In the genomic region with DNA sequence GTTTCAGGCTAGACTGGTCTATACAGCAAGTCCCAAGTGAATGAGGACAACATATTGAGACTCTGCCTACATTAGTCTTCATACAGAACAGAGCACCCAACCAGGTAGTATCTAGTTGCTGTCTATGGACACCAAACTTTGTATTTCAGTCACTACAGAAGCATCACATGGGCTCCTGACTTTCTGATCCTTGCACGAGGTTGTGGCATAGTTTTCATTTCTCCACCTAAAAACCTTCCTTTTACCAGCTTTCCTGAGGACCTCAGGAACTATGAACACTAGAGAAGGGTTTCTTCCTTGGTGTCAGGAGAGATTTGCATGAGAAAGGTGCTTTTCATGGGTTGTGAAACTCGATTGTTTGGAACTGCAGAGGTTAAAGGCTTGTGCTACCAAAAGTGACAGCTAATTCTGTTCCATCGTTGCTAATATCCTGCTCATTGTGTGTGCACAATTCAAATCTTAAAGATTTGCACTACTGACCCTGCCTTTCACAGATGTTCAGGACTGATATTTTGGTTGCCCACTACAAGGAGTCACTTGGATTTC, we compare ENCODE assay signal across 8 mouse cellular contexts. TPM values are rescaled to one million over a fixed set of nuclear protein-coding genes. Genes with fewer than 3 reads are reported as not detected.
DNase-seq lines count a peak whose midpoint lies in the region; ATAC-seq and TF ChIP-seq lines count a peak whose summit lies in the region.

No protein-coding gene starts in this region.

- TF ChIP-seq CTCF in lung, adult 2 months (IDR thresholded peaks at IDR 0.05; ENCODE audit: insufficient read depth, low read length): no peak

- no peak for TF ChIP-seq POLR2A in lung, adult 2 months (IDR thresholded peaks at IDR 0.05; ENCODE audit: borderline replicate concordance, extremely low read depth, low read depth, low read length)

- ATAC-seq in embryonic facial prominence, embryonic 12.5 days (ENCODE audit: insufficient number of reproducible peaks, insufficient read depth, low FRiP score, low TSS enrichment): no peak
- ATAC-seq in neural tube, embryonic 14.5 days (ENCODE audit: low read depth): no peak; the same call in 1 of the 2 replicates

- H3K4me1 ChIP-seq in lung, adult 2 months (ENCODE audit: control insufficient read depth, insufficient read depth, low read length): peaks cover 11% of the 10 kb centered on the region
- H3K4me1 ChIP-seq in embryonic facial prominence, embryonic 12.5 days: peaks cover 18% of the 10 kb centered on the region
- peaks cover 16% of the 10 kb centered on the region for H3K4me1 ChIP-seq in limb, embryonic 10.5 days
- H3K4me1 ChIP-seq in neural tube, embryonic 14.5 days (ENCODE audit: control insufficient read depth, insufficient read depth, low read length): peaks cover 13% of the 10 kb centered on the region

- H3K4me2 ChIP-seq in embryonic facial prominence, embryonic 12.5 days (replicated peaks): peak overlapping the region; percentile 65
- peak overlapping the region; percentile 74 for H3K4me2 ChIP-seq in neural tube, embryonic 14.5 days (ENCODE audit: low read depth, low read length)

- WGBS in lung, adult 2 months: 7% methylated on average over 3 of the region's 3 CpGs
- WGBS in embryonic facial prominence, embryonic 12.5 days: 20% methylated on average over 3 of the region's 3 CpGs
- 24% methylated on average over 3 of the region's 3 CpGs for WGBS in limb, embryonic 10.5 days
- 10% methylated on average over 3 of the region's 3 CpGs for WGBS in neural tube, embryonic 14.5 days

- no peaks in the 10 kb centered on the region for H3K9me3 ChIP-seq in embryonic facial prominence, embryonic 12.5 days
- H3K9me3 ChIP-seq in limb, embryonic 10.5 days (replicated peaks): no peaks in the 10 kb centered on the region
- H3K9me3 ChIP-seq in neural tube, embryonic 14.5 days (ENCODE audit: control insufficient read depth, low read length): no peaks in the 10 kb centered on the region

- H3K36me3 ChIP-seq in embryonic facial prominence, embryonic 12.5 days: peaks cover 15% of the 10 kb centered on the region
- peaks cover 24% of the 10 kb centered on the region for H3K36me3 ChIP-seq in limb, embryonic 10.5 days
- H3K36me3 ChIP-seq in neural tube, embryonic 14.5 days (ENCODE audit: control insufficient read depth, insufficient read depth, low read length): no peaks in the 10 kb centered on the region; the same call in 1 of the 2 replicates

- H3K9ac ChIP-seq in embryonic facial prominence, embryonic 12.5 days: peak overlapping the region; percentile 79
- H3K9ac ChIP-seq in neural tube, embryonic 14.5 days (replicated peaks; ENCODE audit: low read depth, low read length): peak overlapping the region; percentile 66

- no peak for DNase-seq in lung, adult 2 months
- DNase-seq in lung, postnatal 4 days: no peak
- no peak for DNase-seq in limb, embryonic 10.5 days (ENCODE audit: low spot score)
- DNase-seq in cerebellum, postnatal 25 days: no peak
- DNase-seq in spleen, postnatal 4 days (ENCODE audit: low spot score in 2 of 2): no peak
- no peak for DNase-seq in thymus, postnatal 10 days (ENCODE audit: low spot score in 2 of 2)

- peak overlapping the region; percentile 93 for H3K4me3 ChIP-seq in lung, adult 2 months (replicated peaks; ENCODE audit: extremely low read depth, low read depth, low read length)
- H3K4me3 ChIP-seq in embryonic facial prominence, embryonic 12.5 days: peak overlapping the region; percentile 49
- peak overlapping the region; percentile 65 for H3K4me3 ChIP-seq in limb, embryonic 10.5 days
- peak overlapping the region; percentile 46 for H3K4me3 ChIP-seq in neural tube, embryonic 14.5 days (ENCODE audit: low read depth, low read length)

- no peaks in the 10 kb centered on the region for H3K27me3 ChIP-seq in embryonic facial prominence, embryonic 12.5 days
- 0 out of 2 replicates have a peak, but pooled peaks cover 8% of the 10 kb centered on the region for H3K27me3 ChIP-seq in limb, embryonic 10.5 days (ENCODE audit: low read depth, poor library complexity, severe bottlenecking)
- no peaks in the 10 kb centered on the region for H3K27me3 ChIP-seq in neural tube, embryonic 14.5 days (ENCODE audit: control insufficient read depth, insufficient read depth, low read length)

- peak overlapping the region; percentile 85; the same call in 1 of the 2 replicates for H3K27ac ChIP-seq in embryonic facial prominence, embryonic 12.5 days
- peak overlapping the region; percentile 92 for H3K27ac ChIP-seq in limb, embryonic 10.5 days
- peak overlapping the region; percentile 83; the same call in 1 of the 2 replicates for H3K27ac ChIP-seq in neural tube, embryonic 14.5 days (ENCODE audit: low read depth, low read length)

RNA-seq across cellular contexts. Expression of a gene that starts 1.0 kb away (rescaled TPM):
- 24.5 and 27.5 TPM in 2 replicates for polyA plus RNA-seq in lung, adult 2 months (2012; rRNA removed)
- polyA plus RNA-seq in embryonic facial prominence, embryonic 12.5 days (2016; fragmentation: Nextera tagmentation; extraction: Ambion mirVana): 16.6 and 18.8 TPM in 2 replicates
- polyA plus RNA-seq in limb, embryonic 10.5 days (2016; fragmentation: Nextera tagmentation; extraction: Ambion mirVana): 10.6 and 13.4 TPM in 2 replicates
- 25.5 and 28.7 TPM in 2 replicates for polyA plus RNA-seq in neural tube, embryonic 14.5 days (2014; fragmentation: Nextera tagmentation; extraction: Ambion mirVana)

RNA-seq across cellular contexts. Expression of a gene that starts 6.9 kb away (rescaled TPM):
- polyA plus RNA-seq in lung, adult 2 months (2012; rRNA removed): 0.05 and 0.11 TPM in 2 replicates
- 1.3 and 1.8 TPM in 2 replicates for polyA plus RNA-seq in embryonic facial prominence, embryonic 12.5 days (2016; fragmentation: Nextera tagmentation; extraction: Ambion mirVana)
- 0.43 and 0.61 TPM in 2 replicates for polyA plus RNA-seq in limb, embryonic 10.5 days (2016; fragmentation: Nextera tagmentation; extraction: Ambion mirVana)
- polyA plus RNA-seq in neural tube, embryonic 14.5 days (2014; fragmentation: Nextera tagmentation; extraction: Ambion mirVana): 2.6 and 3.3 TPM in 2 replicates

RNA-seq across cellular contexts. Expression of a gene that starts 8.3 kb away (rescaled TPM):
- 28.4 and 34.5 TPM in 2 replicates for polyA plus RNA-seq in lung, adult 2 months (2012; rRNA removed)
- 13.4 and 14.5 TPM in 2 replicates for polyA plus RNA-seq in embryonic facial prominence, embryonic 12.5 days (2016; fragmentation: Nextera tagmentation; extraction: Ambion mirVana)
- polyA plus RNA-seq in limb, embryonic 10.5 days (2016; fragmentation: Nextera tagmentation; extraction: Ambion mirVana): 9.6 and 11.8 TPM in 2 replicates
- 11.7 and 12.2 TPM in 2 replicates for polyA plus RNA-seq in neural tube, embryonic 14.5 days (2014; fragmentation: Nextera tagmentation; extraction: Ambion mirVana)

RNA-seq across cellular contexts. Expression of a gene that starts 23.7 kb away (rescaled TPM):
- 48.5 and 48.7 TPM in 2 replicates for polyA plus RNA-seq in lung, adult 2 months (2012; rRNA removed)
- polyA plus RNA-seq in embryonic facial prominence, embryonic 12.5 days (2016; fragmentation: Nextera tagmentation; extraction: Ambion mirVana): 45.4 and 46.8 TPM in 2 replicates
- polyA plus RNA-seq in limb, embryonic 10.5 days (2016; fragmentation: Nextera tagmentation; extraction: Ambion mirVana): 35.9 and 43.1 TPM in 2 replicates
- 6.5 and 7.0 TPM in 2 replicates for polyA plus RNA-seq in neural tube, embryonic 14.5 days (2014; fragmentation: Nextera tagmentation; extraction: Ambion mirVana)

RNA-seq across cellular contexts. Expression of a gene that starts 38.9 kb away (rescaled TPM):
- 32.0 and 50.5 TPM in 2 replicates for polyA plus RNA-seq in lung, adult 2 months (2012; rRNA removed)
- polyA plus RNA-seq in embryonic facial prominence, embryonic 12.5 days (2016; fragmentation: Nextera tagmentation; extraction: Ambion mirVana): 22.3 and 22.6 TPM in 2 replicates
- 12.3 and 15.7 TPM in 2 replicates for polyA plus RNA-seq in limb, embryonic 10.5 days (2016; fragmentation: Nextera tagmentation; extraction: Ambion mirVana)
- 29.4 and 30.8 TPM in 2 replicates for polyA plus RNA-seq in neural tube, embryonic 14.5 days (2014; fragmentation: Nextera tagmentation; extraction: Ambion mirVana)
